Mouse (Mus musculus) CH12.LX (cell line): ENCODE measurements around the gene Tmc8. TPM values are rescaled to one million over a fixed set of nuclear protein-coding genes. Genes with fewer than 3 reads are reported as not detected.

Source experiments
- DNase-seq: peaks from one replicate; pipeline ENCODE4 v3.0.0-alpha.2; 2013; ENCODE audit errors: extremely low read depth
- H3K27ac ChIP-seq: 2 replicates; pipeline ENCODE4 v1.5.1; 2012; ENCODE audit warnings: low read depth, mild to moderate bottlenecking, control low read depth, moderate library complexity; ENCODE audit not compliant: insufficient read depth
- H3K27me3 ChIP-seq: replicated peaks from 2 replicates; pipeline ENCODE3; 2012; ENCODE audit warnings: inconsistent platforms
- H3K36me3 ChIP-seq, 2 experiments: replicated peaks in 1 of 2; 2 replicates each; pipeline versions ENCODE3 to v1.6.1; 2012; ENCODE audit warnings: inconsistent platforms in 1 of 2, low read length in 1 of 2, mild to moderate bottlenecking in 1 of 2, mixed read lengths in 1 of 2, moderate library complexity in 1 of 2; ENCODE audit not compliant: control insufficient read depth in 1 of 2, insufficient read depth in 1 of 2
- H3K4me1 ChIP-seq, 2 experiments: 2 replicates each; pipeline ENCODE4 v1.6.1; 2012; ENCODE audit warnings: inconsistent platforms in 1 of 2, moderate library complexity in 1 of 2; ENCODE audit not compliant: insufficient read depth in 2 of 2, control insufficient read depth in 1 of 2
- H3K4me2 ChIP-seq: 2 replicates; pipeline ENCODE4 v1.6.1; 2012; ENCODE audit warnings: low read depth, mild to moderate bottlenecking, control low read depth; ENCODE audit not compliant: poor library complexity, insufficient read depth, severe bottlenecking
- H3K4me3 ChIP-seq, 3 experiments: fragments of 150-350 bp in 1 of 3; sonication (generic) in 1 of 3; replicated peaks in 1 of 3; 2 replicates each; pipeline versions ENCODE3 to v1.5.1; 2011 to 2012; ENCODE audit warnings: low read depth in 2 of 3, low read length in 2 of 3, mild to moderate bottlenecking in 2 of 3, moderate library complexity in 2 of 3, control low read depth in 1 of 3, improper control_type of control experiment in 1 of 3, inconsistent platforms in 1 of 3, mixed read lengths in 1 of 3; ENCODE audit not compliant: poor library complexity in 1 of 3
- H3K79me2 ChIP-seq: replicated peaks from 2 replicates; pipeline ENCODE4 v1.6.1; 2012; ENCODE audit warnings: mild to moderate bottlenecking, moderate library complexity; ENCODE audit not compliant: control insufficient read depth, poor library complexity, insufficient read depth, severe bottlenecking; ENCODE audit errors: extremely low read depth
- H3K9ac ChIP-seq: 2 replicates; pipeline ENCODE4 v1.6.1; 2012; ENCODE audit warnings: low read depth, mild to moderate bottlenecking, control low read depth, moderate library complexity; ENCODE audit not compliant: insufficient read depth
- H3K9me3 ChIP-seq: replicated peaks from 2 replicates; pipeline ENCODE3; 2012; ENCODE audit warnings: low read length, inconsistent platforms, mixed read lengths
- CHD1 ChIP-seq: IDR thresholded peaks from 2 replicates; pipeline ENCODE4 v1.6.1; 2012; ENCODE audit warnings: low read depth, low read length, improper control_type of control experiment, inconsistent platforms
- CHD2 ChIP-seq: IDR thresholded peaks from 2 replicates; pipeline ENCODE4 v1.6.1; 2011; ENCODE audit warnings: low read length, improper control_type of control experiment
- CTCF ChIP-seq, 2 experiments: IDR thresholded peaks in 1 of 2; conservative IDR thresholded peaks in 1 of 2; 2 replicates each; pipeline ENCODE4 v1.5.1; 2011 to 2012; ENCODE audit warnings: low read depth in 2 of 2, low read length in 2 of 2, improper control_type of control experiment in 1 of 2, inconsistent platforms in 1 of 2, mild to moderate bottlenecking in 1 of 2, moderate library complexity in 1 of 2
- EP300 ChIP-seq: IDR thresholded peaks from 2 replicates; pipeline ENCODE4 v1.6.1; 2011; ENCODE audit warnings: low read length, improper control_type of control experiment
- ETS1 ChIP-seq: conservative IDR thresholded peaks from 2 replicates; pipeline ENCODE4 v1.6.1; 2012; ENCODE audit warnings: low read depth, mild to moderate bottlenecking, inconsistent platforms, low read length, improper control_type of control experiment, moderate library complexity
- HCFC1 ChIP-seq: IDR thresholded peaks from 2 replicates; pipeline ENCODE4 v1.6.1; 2012; ENCODE audit warnings: low read depth, mild to moderate bottlenecking, inconsistent platforms, low read length, improper control_type of control experiment
- IRF4 ChIP-seq: IDR thresholded peaks from 2 replicates; pipeline ENCODE4 v1.6.1; 2014; ENCODE audit warnings: low read depth, mild to moderate bottlenecking, inconsistent platforms, low read length, improper control_type of control experiment
- JUND ChIP-seq: conservative IDR thresholded peaks from 2 replicates; pipeline ENCODE4 v1.6.1; 2011; ENCODE audit warnings: low read depth, low read length, improper control_type of control experiment
- MAX ChIP-seq: IDR thresholded peaks from 2 replicates; pipeline ENCODE4 v1.6.1; 2011; ENCODE audit warnings: low read length, improper control_type of control experiment
- MAZ ChIP-seq: IDR thresholded peaks from 2 replicates; pipeline ENCODE4 v1.6.1; 2012; ENCODE audit warnings: low read depth, mild to moderate bottlenecking, inconsistent platforms, low read length, improper control_type of control experiment, moderate library complexity
- MEF2A ChIP-seq: IDR thresholded peaks from 2 replicates; pipeline ENCODE4 v1.6.1; 2014; ENCODE audit warnings: low read depth, mild to moderate bottlenecking, inconsistent platforms, low read length, improper control_type of control experiment, borderline replicate concordance
- NELFE ChIP-seq: IDR thresholded peaks from 2 replicates; pipeline ENCODE4 v1.6.1; 2011; ENCODE audit warnings: low read depth, low read length, improper control_type of control experiment
- NRF1 ChIP-seq: IDR thresholded peaks from 2 replicates; pipeline ENCODE4 v1.6.1; 2014; ENCODE audit warnings: low read depth, mild to moderate bottlenecking, inconsistent platforms, low read length, improper control_type of control experiment, moderate library complexity
- PAX5 ChIP-seq: IDR thresholded peaks from 2 replicates; pipeline ENCODE4 v1.6.1; 2012; ENCODE audit warnings: low read length, inconsistent platforms, mixed read lengths
- RAD21 ChIP-seq: IDR thresholded peaks from 2 replicates; pipeline ENCODE4 v1.6.1; 2011; ENCODE audit warnings: low read depth, mild to moderate bottlenecking, low read length, improper control_type of control experiment, moderate library complexity
- RCOR1 ChIP-seq: conservative IDR thresholded peaks from 2 replicates; pipeline ENCODE4 v1.6.1; 2012; ENCODE audit warnings: low read depth, mild to moderate bottlenecking, inconsistent platforms, low read length, improper control_type of control experiment
- SIN3A ChIP-seq: IDR thresholded peaks from 2 replicates; pipeline ENCODE4 v1.6.1; 2012; ENCODE audit warnings: low read length, improper control_type of control experiment, inconsistent platforms
- SMC3 ChIP-seq: IDR thresholded peaks from 2 replicates; pipeline ENCODE4 v1.6.1; 2011; ENCODE audit warnings: low read depth, low read length, improper control_type of control experiment
- TBP ChIP-seq: conservative IDR thresholded peaks from 2 replicates; pipeline ENCODE4 v1.6.1; 2011; ENCODE audit warnings: low read depth, low read length, improper control_type of control experiment
- TCF12 ChIP-seq: IDR thresholded peaks from 2 replicates; pipeline ENCODE4 v1.6.1; 2014; ENCODE audit warnings: low read depth, mild to moderate bottlenecking, inconsistent platforms, low read length, improper control_type of control experiment
- UBTF ChIP-seq: IDR thresholded peaks from 2 replicates; pipeline ENCODE4 v1.6.1; 2012; ENCODE audit warnings: low read depth, mild to moderate bottlenecking, inconsistent platforms, low read length, improper control_type of control experiment, moderate library complexity
- USF1 ChIP-seq: IDR thresholded peaks from 2 replicates; pipeline ENCODE4 v1.6.1; 2014; ENCODE audit warnings: low read depth, mild to moderate bottlenecking, inconsistent platforms, low read length, improper control_type of control experiment
- ZC3H11A ChIP-seq: IDR thresholded peaks from 2 replicates; pipeline ENCODE4 v1.6.1; 2012; ENCODE audit warnings: low read depth, mild to moderate bottlenecking, inconsistent platforms, low read length, improper control_type of control experiment
- ZKSCAN1 ChIP-seq: IDR thresholded peaks from 2 replicates; pipeline ENCODE4 v1.6.1; 2012; ENCODE audit warnings: low read depth, inconsistent platforms, low read length, improper control_type of control experiment, borderline replicate concordance
- dilution Hi-C: fragments of 300-500 bp; cut with MboI; formaldehyde crosslinking; loops from 2 replicates; pipeline ENCODE4 v1.14.3; 2020; ENCODE audit warnings: low sequenced_read_pairs; ENCODE audit not compliant: extremely low pct_unique_long_range_greater_than_20kb, extremely low pct_ligation_motif_present
- in situ Hi-C: fragments of 300-500 bp; cut with MboI; formaldehyde crosslinking; loops from 3 replicates; pipeline ENCODE4 v1.14.3; 2019; ENCODE audit warnings: low sequenced_read_pairs, low pct_ligation_motif_present, low pct_unique_long_range_greater_than_20kb, mixed read lengths
- polyA plus RNA-seq: library from polyadenylated mRNA; unstranded; fragments of >175 nt; gene quantifications from 2 replicates; pipeline ENCODE4 v1.2.1, GENCODE M21; 2012; ENCODE audit warnings: low read depth; ENCODE audit not compliant: insufficient read length
- total RNA-seq, 2 experiments: library from RNA; depleted of rRNA; stranded (reverse); fragments of 300-350 nt in 1 of 2; fragments of >200 nt in 1 of 2; gene quantifications; 2 replicates each; pipeline ENCODE4 v1.2.3; 2012 to 2014

Tmc8 gene
- total and polyA plus RNA-seq, 3 experiments = 2.2 to 9.8 (median 6.1) TPM

DNA sequence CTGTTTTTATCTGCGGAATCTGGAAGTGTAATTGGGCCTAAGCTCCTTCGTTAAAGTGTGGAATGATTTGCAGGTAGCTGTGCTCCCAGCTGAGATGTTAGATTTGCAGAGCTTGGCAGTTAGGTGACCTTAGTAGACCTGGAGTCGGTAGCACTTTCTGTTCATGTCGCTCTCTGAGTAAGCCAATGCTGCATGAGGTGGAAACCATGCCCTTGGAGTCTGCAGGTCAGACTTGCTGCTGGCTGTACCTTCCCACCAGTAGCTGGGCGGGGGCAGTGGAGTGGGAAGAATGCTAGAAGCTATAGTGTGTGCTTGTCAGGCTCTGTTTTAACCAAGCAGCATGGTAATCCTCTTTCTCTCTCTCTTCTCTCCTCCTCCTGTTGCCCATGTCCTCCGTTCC lies 40.7 kb upstream of the Tmc8 start:
- in situ Hi-C loops (no loop called here), dilution Hi-C loops (no loop called here)
- H3K4me3 ChIP-seq = no peak overlapping the region
- no peak overlapping the region for H3K27ac ChIP-seq
- no peaks in the 10 kb centered on the region for H3K27me3 ChIP-seq
- no peak for TF ChIP-seq CTCF (conservative IDR thresholded peaks at IDR 0.05 in 1 of 2, IDR thresholded peaks at IDR 0.05 in 1 of 2; ENCODE audit: low read depth in 2 of 2, low read length in 2 of 2)
- no peak for TF ChIP-seq SIN3A
- no peak for TF ChIP-seq HCFC1
- TF ChIP-seq CHD2 = no peak
- no peak for TF ChIP-seq UBTF
- TF ChIP-seq EP300 = no peak
- TF ChIP-seq PAX5 = no peak
- TF ChIP-seq NELFE = no peak
- no peak for TF ChIP-seq RCOR1
- no peak for TF ChIP-seq NRF1
- TF ChIP-seq ZKSCAN1 = no peak
- no peak for TF ChIP-seq SMC3
- TF ChIP-seq CHD1 = no peak
- TF ChIP-seq USF1 = no peak
- no peak for TF ChIP-seq MEF2A
- no peak for TF ChIP-seq ZC3H11A
- TF ChIP-seq MAX = no peak
- TF ChIP-seq TBP = no peak
- no peak for TF ChIP-seq TCF12
- no peak overlapping the region for H3K9ac ChIP-seq
- H3K4me2 ChIP-seq = no peak overlapping the region
- no peak for DNase-seq
- peaks cover 73 to 95% of the 10 kb centered on the region in 2 experiments for H3K36me3 ChIP-seq
- no peaks in the 10 kb centered on the region for H3K9me3 ChIP-seq
- no peaks in the 10 kb centered on the region for H3K79me2 ChIP-seq
- peaks cover 6 to 17% of the 10 kb centered on the region in 2 experiments; a peak in 2 of 4 replicates for H3K4me1 ChIP-seq

DNA sequence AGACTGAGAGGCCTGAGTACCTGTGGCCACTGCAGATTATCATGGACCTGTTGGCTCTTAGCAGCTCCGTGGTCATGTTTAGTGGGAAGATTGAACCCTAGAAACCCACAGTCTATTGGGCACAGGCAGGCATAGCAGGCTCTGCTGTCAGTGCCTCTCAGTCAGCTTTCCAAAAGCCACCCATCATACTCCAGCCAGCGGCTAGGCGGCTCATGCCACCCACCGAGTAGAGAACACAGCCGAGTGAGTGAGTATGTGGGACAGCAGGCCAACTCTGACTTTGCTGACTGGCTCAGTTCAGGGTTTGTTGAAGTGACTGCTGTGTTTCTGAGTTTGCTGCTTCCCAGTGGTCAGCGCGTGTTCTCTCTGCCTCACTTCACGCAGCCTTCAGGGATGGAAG lies 39.6 kb upstream of the Tmc8 start:
- in situ Hi-C loops = no loop called here
- peaks cover 72 to 91% of the 10 kb centered on the region in 2 experiments for H3K36me3 ChIP-seq
- no peak for TF ChIP-seq CTCF (conservative IDR thresholded peaks at IDR 0.05 in 1 of 2, IDR thresholded peaks at IDR 0.05 in 1 of 2; ENCODE audit: low read depth in 2 of 2, low read length in 2 of 2)
- no peak for TF ChIP-seq SIN3A
- TF ChIP-seq ZC3H11A = no peak
- TF ChIP-seq MAZ = no peak
- no peak for TF ChIP-seq UBTF
- no peak for TF ChIP-seq RAD21
- no peak for TF ChIP-seq ETS1
- no peak for TF ChIP-seq IRF4
- TF ChIP-seq SMC3 = no peak
- TF ChIP-seq NELFE = no peak
- TF ChIP-seq JUND = no peak
- no peak for TF ChIP-seq CHD1
- TF ChIP-seq CHD2 = no peak

More for the DNA sequence above, 39.6 kb upstream of the Tmc8 start:
- DNase-seq = no peak
- Histone ChIP-seq H3K4me1 (peaks cover 6 to 13% of the 10 kb centered on the region in 2 experiments; a peak in 2 of 4 replicates), H3K27me3 (no peaks in the 10 kb centered on the region), H3K4me3 (no peak overlapping the region), H3K4me2 (no peak overlapping the region), H3K79me2 (no peaks in the 10 kb centered on the region), H3K9ac (no peak overlapping the region), H3K9me3 (no peaks in the 10 kb centered on the region), H3K27ac (no peak overlapping the region)
- dilution Hi-C loops = no loop called here
